Mouse (Mus musculus) C2C12 (cell line): ENCODE results near the gene Tada3.

Experiments used
- CTCF ChIP-seq: IDR thresholded peaks from one replicate; pipeline ENCODE4 v1.5.1; 2011; ENCODE audit not compliant: control insufficient read depth, insufficient read depth, insufficient read length
- MAX ChIP-seq: IDR thresholded peaks from one replicate; pipeline ENCODE4 v1.6.1; 2011; ENCODE audit warnings: mild to moderate bottlenecking, control low read depth
- MYOD1 ChIP-seq: IDR thresholded peaks from one replicate; pipeline ENCODE4 v1.6.1; 2011; ENCODE audit warnings: low read depth; ENCODE audit not compliant: control insufficient read depth, insufficient read length
- MYOG ChIP-seq: IDR thresholded peaks from one replicate; pipeline ENCODE4 v1.6.1; 2011; ENCODE audit not compliant: control insufficient read depth, insufficient read length; ENCODE audit errors: extremely low read depth
- USF1 ChIP-seq: IDR thresholded peaks from one replicate; pipeline ENCODE4 v1.6.1; 2011; ENCODE audit warnings: low read depth, mild to moderate bottlenecking, control low read depth, moderate library complexity

DNA sequence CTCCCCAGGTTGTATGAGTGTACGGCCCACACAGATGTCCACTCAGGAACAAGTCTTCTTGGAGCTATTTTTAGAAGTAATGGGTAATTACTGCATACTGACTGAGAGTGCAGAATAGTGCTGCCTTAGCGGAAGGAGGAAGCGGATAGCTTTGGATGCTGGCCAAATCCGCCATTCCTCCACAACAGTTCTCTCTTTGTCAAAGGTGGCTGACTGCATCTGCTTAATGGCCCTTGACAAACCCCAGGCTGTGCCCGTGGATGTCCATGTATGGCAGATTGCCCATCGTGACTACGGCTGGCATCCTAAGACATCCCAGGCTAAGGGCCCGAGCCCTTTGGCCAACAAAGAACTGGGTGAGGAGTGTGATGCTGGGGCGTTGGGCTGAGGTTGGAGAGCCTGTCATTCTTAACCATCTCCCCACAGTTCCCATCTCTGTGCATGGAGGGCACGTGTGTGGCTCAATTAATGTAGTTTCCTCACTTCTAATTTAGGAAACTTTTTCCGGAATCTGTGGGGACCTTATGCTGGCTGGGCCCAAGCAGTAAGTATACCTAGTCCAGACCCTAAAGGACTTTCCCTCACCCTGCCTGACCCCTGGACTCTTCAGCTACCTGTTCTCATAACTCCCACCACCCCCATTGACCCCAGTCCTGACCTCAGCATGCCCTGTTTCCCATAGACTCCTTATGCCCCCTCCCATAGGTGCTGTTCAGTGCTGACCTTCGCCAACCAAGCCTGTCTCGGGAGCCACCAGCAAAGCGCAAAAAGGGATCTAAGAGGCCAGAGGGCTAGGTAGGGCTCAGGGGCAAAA lies 44.3 kb downstream of the Tada3 start:
- TF ChIP-seq MYOD1 (no peak), CTCF (no peak), MAX (no peak), USF1 (no peak), MYOG (no peak)
